Mouse (Mus musculus) heart, embryonic 11.5 days (tissue): Measurements from ENCODE around the gene Sirt2. TPM values are rescaled to one million over a fixed set of nuclear protein-coding genes. Genes with fewer than 3 reads are reported as not detected.

Experiments used
- ATAC-seq: fragments of 200-750 bp; cut with Nextera tagmentation; replicated peaks from 2 replicates; pipeline ENCODE4 v1.8.0; 2017; ENCODE audit warnings: moderate library complexity; ENCODE audit not compliant: insufficient number of reproducible peaks, low FRiP score, low TSS enrichment
- H3K27ac ChIP-seq: fragments of 300-500 bp; sonication (generic); 2 replicates; pipeline ENCODE4 v1.5.1; 2014; ENCODE audit warnings: mild to moderate bottlenecking, low read depth, low read length
- H3K27me3 ChIP-seq: fragments of 300-500 bp; sonication (generic); 2 replicates; pipeline ENCODE4 v1.6.1; 2014; ENCODE audit warnings: mild to moderate bottlenecking, low read length, mixed read lengths; ENCODE audit not compliant: control insufficient read depth, insufficient read depth
- H3K36me3 ChIP-seq: fragments of 300-500 bp; sonication (generic); 2 replicates; pipeline ENCODE4 v1.6.1; 2014; ENCODE audit warnings: mild to moderate bottlenecking, low read length, moderate library complexity, mixed read lengths; ENCODE audit not compliant: control insufficient read depth, insufficient read depth
- H3K4me1 ChIP-seq: fragments of 300-500 bp; sonication (generic); 2 replicates; pipeline ENCODE4 v1.6.1; 2014; ENCODE audit warnings: low read length; ENCODE audit not compliant: control insufficient read depth, insufficient read depth
- H3K4me2 ChIP-seq: fragments of 300-500 bp; sonication (generic); 2 replicates; pipeline ENCODE4 v1.6.1; 2014; ENCODE audit warnings: mild to moderate bottlenecking, moderate library complexity
- H3K4me3 ChIP-seq: fragments of 300-500 bp; sonication (generic); 2 replicates; pipeline ENCODE4 v1.5.1; 2014; ENCODE audit warnings: low read depth, low read length
- H3K9ac ChIP-seq: fragments of 300-500 bp; sonication (generic); 2 replicates; pipeline ENCODE4 v1.6.1; 2014; ENCODE audit warnings: mild to moderate bottlenecking, low read depth, low read length, moderate library complexity
- H3K9me3 ChIP-seq: fragments of 300-500 bp; sonication (generic); replicated peaks from 2 replicates; pipeline ENCODE4 v1.6.1; 2016; ENCODE audit warnings: low read length; ENCODE audit not compliant: control insufficient read depth
- WGBS: fragments of 180-500 bp; shearing (Covaris S2); extraction: QIAGEN DNeasy Blood & Tissue Kit; methylation state at CpG from one replicate; pipeline ENCODE4 v1.1.7; 2014; ENCODE audit not compliant: insufficient replicate concordance; 5-methylcytosine and 5-hydroxymethylcytosine counted together
- polyA plus RNA-seq: library from polyadenylated mRNA; unstranded; fragments of >200 nt; fragmentation: Nextera tagmentation; extraction: Ambion mirVana; gene quantifications from 2 replicates; pipeline ENCODE4 v1.2.1, GENCODE M21; 2014

Sirt2 gene
- polyA plus RNA-seq, 1 experiment from 2014 or later, result 52.2 TPM

- H3K36me3 ChIP-seq, result peaks cover 4% of the 10 kb centered on the region; the same call in 1 of the 2 replicates
- H3K9ac ChIP-seq, result no peak overlapping the region
- H3K4me3 ChIP-seq, result no peak overlapping the region
- no peak overlapping the region for H3K4me2 ChIP-seq
- no peak overlapping the region for H3K27ac ChIP-seq
- ATAC-seq, result no peak
- H3K27me3 ChIP-seq, result no peaks in the 10 kb centered on the region
- H3K9me3 ChIP-seq, result no peaks in the 10 kb centered on the region
- 72% methylated on average over 3 of the region's 3 CpGs for WGBS
- peaks cover 11% of the 10 kb centered on the region; the same call in 1 of the 2 replicates for H3K4me1 ChIP-seq
Measured at GRCm38 (mm10) chr7:28770309-28770708, 3.8 kb downstream of the Sirt2 start.

GRCm38 (mm10) chr7:28771867-28772266 is 5.3 kb downstream of the Sirt2 start:
- H3K27ac ChIP-seq, result no peak overlapping the region
- peaks cover 4% of the 10 kb centered on the region; the same call in 1 of the 2 replicates for H3K36me3 ChIP-seq
- no peak overlapping the region for H3K4me2 ChIP-seq
- H3K4me1 ChIP-seq, result peaks cover 6% of the 10 kb centered on the region; the same call in 1 of the 2 replicates
- no peaks in the 10 kb centered on the region for H3K9me3 ChIP-seq
- no peak overlapping the region for H3K4me3 ChIP-seq
- no peaks in the 10 kb centered on the region for H3K27me3 ChIP-seq
- no peak overlapping the region for H3K9ac ChIP-seq
- ATAC-seq, result no peak
- 91% methylated on average over 11 of the region's 11 CpGs for WGBS

DNA sequence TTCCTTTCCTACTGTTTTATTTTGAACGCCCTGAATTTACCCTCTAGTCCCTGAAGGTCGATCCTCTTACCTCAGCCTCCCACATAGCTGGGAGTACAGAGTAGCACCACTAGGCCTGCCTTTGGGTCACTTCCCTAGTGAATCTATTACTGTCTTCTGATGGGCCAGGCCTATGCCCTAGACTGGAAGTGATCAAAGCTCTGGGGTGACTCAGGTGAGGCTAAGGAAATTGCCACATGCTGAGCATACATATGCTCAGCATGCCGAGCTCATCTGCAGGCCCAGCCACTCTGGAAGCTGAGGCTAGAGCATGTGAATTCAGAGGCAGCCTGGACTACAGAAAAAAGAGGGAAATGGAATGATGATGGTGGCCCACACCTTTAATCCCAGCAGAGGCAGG is 6.6 kb downstream of the Sirt2 start:
- Histone ChIP-seq H3K9ac (no peak overlapping the region), H3K4me2 (no peak overlapping the region), H3K36me3 (peaks cover 4% of the 10 kb centered on the region; the same call in 1 of the 2 replicates), H3K4me3 (no peak overlapping the region), H3K27me3 (no peaks in the 10 kb centered on the region), H3K27ac (no peak overlapping the region), H3K9me3 (no peaks in the 10 kb centered on the region), H3K4me1 (no peaks in the 10 kb centered on the region)
- WGBS, result 53% methylated on average over 3 of the region's 3 CpGs
- ATAC-seq, result no peak

DNA sequence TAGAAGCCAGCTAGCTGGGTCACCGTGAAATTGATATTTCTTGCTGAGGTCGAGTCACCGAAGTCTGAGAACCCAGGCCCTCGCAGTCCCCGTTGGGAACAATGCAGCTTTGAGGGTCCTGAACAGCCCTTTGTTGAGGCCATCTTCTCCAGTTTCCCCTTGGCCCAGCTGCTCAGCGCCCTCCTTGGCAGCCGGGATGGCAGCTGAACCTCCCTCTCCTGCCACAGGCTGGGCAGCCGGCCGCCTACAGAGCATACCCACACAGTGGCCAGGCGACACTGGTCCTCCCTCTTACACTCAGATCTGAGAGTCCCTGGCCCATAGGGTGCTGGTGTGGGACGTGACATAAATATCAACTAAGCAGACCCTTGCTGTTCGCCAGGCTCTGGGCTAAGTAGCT is 7.6 kb downstream of the Sirt2 start:
- Histone ChIP-seq H3K27ac (no peak overlapping the region), H3K4me2 (no peak overlapping the region), H3K9ac (no peak overlapping the region), H3K4me1 (no peaks in the 10 kb centered on the region), H3K9me3 (no peaks in the 10 kb centered on the region), H3K4me3 (no peak overlapping the region), H3K27me3 (no peaks in the 10 kb centered on the region), H3K36me3 (peaks cover 4% of the 10 kb centered on the region; the same call in 1 of the 2 replicates)
- no peak for ATAC-seq
- 80% methylated on average over 12 of the region's 12 CpGs for WGBS

DNA sequence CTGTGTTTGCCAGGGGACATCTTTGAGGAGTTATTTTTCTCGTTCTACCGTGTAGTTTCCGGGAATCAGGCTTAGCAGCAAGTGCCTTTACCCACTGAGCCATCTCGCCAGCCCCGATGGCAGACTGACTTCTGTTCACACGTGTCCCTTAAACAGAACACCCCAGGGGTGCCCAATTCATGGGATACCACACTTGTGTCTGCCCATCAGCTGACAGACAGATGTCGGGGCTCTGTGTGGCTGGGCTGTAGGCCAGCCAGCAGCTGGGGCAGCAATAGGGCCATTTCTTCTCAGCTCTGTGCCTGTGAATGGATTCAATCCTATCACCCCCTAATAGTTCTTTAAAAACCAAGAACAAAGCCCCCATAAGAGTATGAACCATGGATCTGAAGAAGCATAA is 8.6 kb downstream of the Sirt2 start:
- peaks cover 4% of the 10 kb centered on the region; the same call in 1 of the 2 replicates for H3K36me3 ChIP-seq
- no peaks in the 10 kb centered on the region for H3K27me3 ChIP-seq
- H3K4me2 ChIP-seq, result no peak overlapping the region
- H3K4me3 ChIP-seq, result no peak overlapping the region
- H3K9me3 ChIP-seq, result no peaks in the 10 kb centered on the region
- ATAC-seq, result no peak
- H3K4me1 ChIP-seq, result peaks cover under 1% of the 10 kb centered on the region
- 87% methylated on average over 7 of the region's 7 CpGs for WGBS
- no peak overlapping the region for H3K9ac ChIP-seq
- H3K27ac ChIP-seq, result no peak overlapping the region

GRCm38 (mm10) chr7:28778825-28779224 is 12.3 kb downstream of the Sirt2 start:
- Histone ChIP-seq H3K4me3 (no peak overlapping the region), H3K27me3 (no peaks in the 10 kb centered on the region), H3K4me2 (no peak overlapping the region), H3K9me3 (no peaks in the 10 kb centered on the region), H3K27ac (no peak overlapping the region), H3K4me1 (peaks cover 7% of the 10 kb centered on the region), H3K36me3 (no peaks in the 10 kb centered on the region; the same call in 1 of the 2 replicates), H3K9ac (no peak overlapping the region)
- WGBS, result 73% methylated on average over 9 of the region's 9 CpGs
- no peak for ATAC-seq

DNA sequence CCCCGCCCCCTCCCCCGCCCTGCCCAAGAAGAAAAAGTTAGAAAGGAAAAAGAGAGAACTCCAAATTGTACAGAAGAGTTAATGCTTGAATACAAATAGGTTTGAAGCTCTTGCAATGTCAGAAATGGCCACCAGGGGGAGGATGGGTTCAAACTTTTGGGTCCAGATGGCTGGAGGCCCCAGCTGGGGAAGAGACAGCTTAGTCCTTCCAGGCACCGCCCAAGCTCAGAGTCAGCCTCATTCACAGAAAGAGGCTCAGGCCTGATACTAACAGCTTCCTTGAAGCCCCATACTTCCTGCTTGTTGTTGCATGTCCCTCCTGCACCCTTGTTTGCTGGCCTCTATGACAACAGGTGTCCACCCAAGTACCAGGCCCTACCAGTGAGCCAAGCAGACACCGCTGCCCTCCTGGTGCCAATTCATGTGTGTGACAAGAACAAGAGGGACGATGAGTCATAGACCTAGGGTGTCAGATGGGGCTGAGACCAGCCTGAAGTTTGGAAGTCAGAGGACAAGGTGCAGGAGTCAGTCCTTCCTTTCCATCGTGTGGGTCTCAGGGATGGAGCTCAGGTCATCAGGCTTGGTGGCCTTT is 13.6 kb downstream of the Sirt2 start:
- H3K4me3 ChIP-seq, result no peak overlapping the region
- 45% methylated on average over 6 of the region's 6 CpGs for WGBS
- H3K4me2 ChIP-seq, result no peak overlapping the region
- no peak overlapping the region for H3K9ac ChIP-seq
- no peaks in the 10 kb centered on the region; the same call in 1 of the 2 replicates for H3K36me3 ChIP-seq
- H3K27ac ChIP-seq, result no peak overlapping the region
- no peaks in the 10 kb centered on the region for H3K27me3 ChIP-seq
- no peak for ATAC-seq
- peaks cover 7% of the 10 kb centered on the region for H3K4me1 ChIP-seq
- H3K9me3 ChIP-seq, result no peaks in the 10 kb centered on the region

DNA sequence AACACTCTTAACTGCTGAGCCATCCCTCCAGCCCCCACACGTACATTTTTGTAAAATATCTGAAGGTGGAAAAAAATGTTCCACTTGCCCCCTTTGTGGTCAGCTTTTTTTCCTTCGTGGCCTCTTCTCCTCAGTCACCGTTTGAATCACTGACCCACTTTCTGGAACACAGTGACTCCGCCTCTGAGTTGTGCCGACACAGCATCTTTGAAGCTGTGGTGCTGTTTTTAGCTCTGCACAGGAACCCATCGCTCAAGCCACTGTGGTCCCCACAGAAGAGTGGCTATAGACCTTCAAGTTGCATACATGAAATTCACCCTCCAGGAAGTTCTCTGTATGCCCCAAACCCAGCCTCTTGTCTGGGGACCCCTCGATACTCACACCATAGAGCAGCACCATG is 14.3 kb downstream of the Sirt2 start:
- Histone ChIP-seq H3K27ac (no peak overlapping the region), H3K9ac (no peak overlapping the region), H3K4me2 (no peak overlapping the region), H3K27me3 (no peaks in the 10 kb centered on the region), H3K36me3 (no peaks in the 10 kb centered on the region; the same call in 1 of the 2 replicates), H3K4me3 (no peak overlapping the region), H3K4me1 (peaks cover 7% of the 10 kb centered on the region), H3K9me3 (no peaks in the 10 kb centered on the region)
- WGBS, result 69% methylated on average over 7 of the region's 7 CpGs
- ATAC-seq, result no peak

DNA sequence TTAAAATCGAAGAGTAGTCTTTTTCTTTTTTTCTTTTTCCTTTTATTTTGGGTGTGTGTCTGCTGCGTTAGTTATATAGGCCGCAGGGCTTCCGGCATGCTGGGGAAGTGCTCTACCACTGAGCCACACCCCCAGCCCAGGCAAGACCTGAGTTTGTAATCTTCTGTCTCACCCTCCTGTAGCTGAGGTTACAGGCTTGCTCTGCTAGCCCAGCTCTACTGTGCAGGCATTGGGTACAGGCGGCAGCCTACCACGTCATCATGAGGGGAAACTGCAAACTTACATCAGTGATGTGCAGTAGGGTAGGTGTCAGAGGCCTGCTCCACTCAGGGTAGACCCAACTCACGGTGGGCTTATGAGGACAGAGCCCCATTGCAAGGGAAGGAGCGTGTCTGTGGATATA is 14.7 kb downstream of the Sirt2 start:
- ATAC-seq, result no peak
- peaks cover 7% of the 10 kb centered on the region for H3K4me1 ChIP-seq
- no peak overlapping the region for H3K27ac ChIP-seq
- no peak overlapping the region for H3K9ac ChIP-seq
- no peak overlapping the region for H3K4me2 ChIP-seq
- WGBS, result 84% methylated on average over 8 of the region's 8 CpGs
- no peaks in the 10 kb centered on the region for H3K9me3 ChIP-seq
- no peak overlapping the region for H3K4me3 ChIP-seq
- no peaks in the 10 kb centered on the region for H3K27me3 ChIP-seq
- H3K36me3 ChIP-seq, result no peaks in the 10 kb centered on the region; the same call in 1 of the 2 replicates
